Mouse (Mus musculus) spleen, adult 2 months (tissue): ENCODE measurements around the gene Gskip. TPM values are rescaled to one million over a fixed set of nuclear protein-coding genes. Genes with fewer than 3 reads are reported as not detected.

Experiments used
- DNase-seq, 2 experiments: peaks; one replicate each; pipeline versions ENCODE4 v3.0.0 to v3.0.0-alpha.2; 2012 to 2021; ENCODE audit warnings: low spot score in 2 of 2, low read depth in 1 of 2
- H3K27ac ChIP-seq: fragments of 200-500 bp; 2 replicates; pipeline ENCODE4 v1.5.1; 2012; ENCODE audit warnings: low read length, inconsistent platforms; ENCODE audit not compliant: insufficient read depth
- H3K27me3 ChIP-seq: fragments of 200-500 bp; 2 replicates; pipeline ENCODE4 v1.6.1; 2012; ENCODE audit warnings: mild to moderate bottlenecking, moderate library complexity, low read length, inconsistent platforms; ENCODE audit not compliant: control insufficient read depth, insufficient read depth
- H3K36me3 ChIP-seq: fragments of 200-500 bp; 2 replicates; pipeline ENCODE4 v1.6.1; 2012; ENCODE audit warnings: mild to moderate bottlenecking, low read length, inconsistent platforms; ENCODE audit not compliant: control insufficient read depth, insufficient read depth
- H3K4me1 ChIP-seq: fragments of 200-500 bp; 2 replicates; pipeline ENCODE4 v1.6.1; 2011; ENCODE audit warnings: inconsistent platforms; ENCODE audit not compliant: control insufficient read depth, insufficient read depth, insufficient read length
- H3K4me3 ChIP-seq: fragments of 200-500 bp; 2 replicates; pipeline ENCODE4 v1.5.1; 2011; ENCODE audit warnings: mild to moderate bottlenecking, inconsistent platforms; ENCODE audit not compliant: insufficient read depth, insufficient read length; ENCODE audit errors: extremely low read depth
- CTCF ChIP-seq: fragments of 200-500 bp; IDR thresholded peaks from 2 replicates; pipeline ENCODE4 v1.5.1; 2011; ENCODE audit warnings: mild to moderate bottlenecking, inconsistent platforms; ENCODE audit not compliant: insufficient read depth, insufficient read length, insufficient replicate concordance; ENCODE audit errors: extremely low read depth
- POLR2A ChIP-seq: fragments of 200-500 bp; IDR thresholded peaks from 2 replicates; pipeline ENCODE4 v1.6.1; 2011; ENCODE audit warnings: low read depth, low read length, inconsistent platforms
- WGBS: fragments of 180-500 bp; shearing (Covaris S2); methylation state at CpG from one replicate; pipeline ENCODE4 v1.1.7; 2018; 5-methylcytosine and 5-hydroxymethylcytosine counted together
- polyA plus RNA-seq: library from polyadenylated mRNA; depleted of rRNA; stranded (reverse); fragments of >200 nt; gene quantifications from 2 replicates; pipeline ENCODE4 v1.2.3, GENCODE M21; 2012

Gene Gskip
- polyA plus RNA-seq, 1 experiment: 5.2 TPM

- DNase-seq: no peak
- no peak overlapping the region for H3K27ac ChIP-seq
- no peak overlapping the region for H3K4me3 ChIP-seq
- peaks cover 6% of the 10 kb centered on the region for H3K36me3 ChIP-seq
- 95% methylated on average over 7 of the region's 7 CpGs for whole genome bisulfite sequencing
- no peaks in the 10 kb centered on the region; the same call in 1 of the 2 replicates for H3K4me1 ChIP-seq
- no peaks in the 10 kb centered on the region for H3K27me3 ChIP-seq
- no peak for TF ChIP-seq CTCF
- no peak for TF ChIP-seq POLR2A
Measured at GRCm38 (mm10) chr12:105678211-105678610, 6.4 kb upstream of the Gskip start.

- WGBS: 40% methylated on average over 3 of the region's 3 CpGs
- TF ChIP-seq CTCF: no peak
- DNase-seq: no peak
Measured at GRCm38 (mm10) chr12:105678762-105679161, 5.9 kb upstream of the Gskip start.

GRCm38 (mm10) chr12:105685001-105685691 is 517 bp downstream of the Gskip start, which contains the start of gene Atg2b:
Atg2b (minus strand) TSS chr12:105685211.
- TF ChIP-seq POLR2A (no peak), CTCF (no peak)
- DNase-seq: peak; percentile 92
- under 1% methylated on average over 69 of the region's 73 CpGs for WGBS
- no peaks in the 10 kb centered on the region for H3K27me3 ChIP-seq
- H3K4me3 ChIP-seq: peak within 1 kb of the TSS; percentile 94
- H3K36me3 ChIP-seq: peaks cover 3% of the 10 kb centered on the region
- peaks cover 3% of the 10 kb centered on the region; the same call in 1 of the 2 replicates for H3K4me1 ChIP-seq
- H3K27ac ChIP-seq: peak within 1 kb of the TSS; percentile 89

More at GRCm38 (mm10) chr12:105678762-105679161, 5.9 kb upstream of the Gskip start:
- Histone ChIP-seq H3K27me3 (no peaks in the 10 kb centered on the region), H3K4me1 (no peaks in the 10 kb centered on the region; the same call in 1 of the 2 replicates), H3K36me3 (peaks cover 4% of the 10 kb centered on the region), H3K4me3 (no peak overlapping the region), H3K27ac (no peak overlapping the region)

GRCm38 (mm10) chr12:105686791-105687190 is 2.2 kb downstream of the Gskip start:
- Histone ChIP-seq H3K4me1 (peaks cover 3% of the 10 kb centered on the region; the same call in 1 of the 2 replicates), H3K27ac (no peak overlapping the region), H3K27me3 (no peaks in the 10 kb centered on the region), H3K4me3 (no peak overlapping the region), H3K36me3 (peaks cover 3% of the 10 kb centered on the region)
- 95% methylated on average over 3 of the region's 3 CpGs for WGBS
- TF ChIP-seq POLR2A: no peak
- no peak for TF ChIP-seq CTCF
- DNase-seq: no peak

GRCm38 (mm10) chr12:105687416-105687815 is 2.8 kb downstream of the Gskip start:
- no peaks in the 10 kb centered on the region for H3K27me3 ChIP-seq
- DNase-seq: no peak
- H3K4me1 ChIP-seq: peaks cover 3% of the 10 kb centered on the region; the same call in 1 of the 2 replicates
- TF ChIP-seq CTCF: no peak
- TF ChIP-seq POLR2A: no peak
- H3K4me3 ChIP-seq: no peak overlapping the region
- 95% methylated on average over 4 of the region's 4 CpGs for WGBS
- peaks cover 3% of the 10 kb centered on the region for H3K36me3 ChIP-seq
- H3K27ac ChIP-seq: no peak overlapping the region

- WGBS: 77% methylated on average over 4 of the region's 4 CpGs
- Histone ChIP-seq H3K4me1 (peaks cover 3% of the 10 kb centered on the region; the same call in 1 of the 2 replicates), H3K36me3 (peaks cover 3% of the 10 kb centered on the region), H3K27me3 (no peaks in the 10 kb centered on the region), H3K27ac (no peak overlapping the region), H3K4me3 (no peak overlapping the region)
- no peak for DNase-seq
- TF ChIP-seq CTCF (no peak), POLR2A (no peak)
Measured at GRCm38 (mm10) chr12:105688546-105688945, 3.9 kb downstream of the Gskip start.

GRCm38 (mm10) chr12:105689435-105689834 is 4.8 kb downstream of the Gskip start:
- H3K27me3 ChIP-seq: no peaks in the 10 kb centered on the region
- no peak for DNase-seq
- peaks cover 3% of the 10 kb centered on the region; the same call in 1 of the 2 replicates for H3K4me1 ChIP-seq
- 85% methylated on average over 13 of the region's 13 CpGs for WGBS
- no peak overlapping the region for H3K4me3 ChIP-seq
- peaks cover 3% of the 10 kb centered on the region for H3K36me3 ChIP-seq
- no peak overlapping the region for H3K27ac ChIP-seq
- TF ChIP-seq CTCF (no peak), POLR2A (no peak)
